Mouse (Mus musculus): ENCODE measurements around the gene Mbnl1. TPM values are rescaled to one million over a fixed set of nuclear protein-coding genes. Genes with fewer than 3 reads are reported as not detected.
A peak's percentile ranks its signal among the peaks of the same experiment; 100 is the strongest.

The Mbnl1 gene
- total RNA-seq, 2 experiments from 2014 or later, result 501 to 534 TPM

- no peak for DNase-seq (ENCODE audit: low spot score)
Measured at GRCm38 (mm10) chr3:60568171-60568684, 95.6 kb downstream of the Mbnl1 start.

- DNase-seq (ENCODE audit: low spot score), result no peak
Measured at GRCm38 (mm10) chr3:60568801-60569568, 96.4 kb downstream of the Mbnl1 start.

- no peak for DNase-seq (ENCODE audit: low spot score)
Measured at GRCm38 (mm10) chr3:60569781-60570180, 97.2 kb downstream of the Mbnl1 start.

GRCm38 (mm10) chr3:60570491-60571022 is 97.9 kb downstream of the Mbnl1 start:
- peak; percentile 85 for DNase-seq (ENCODE audit: low spot score)

- no peak for DNase-seq (ENCODE audit: low spot score)
Measured at GRCm38 (mm10) chr3:60571493-60571892, 98.9 kb downstream of the Mbnl1 start.

GRCm38 (mm10) chr3:60574199-60574598 is 101.6 kb downstream of the Mbnl1 start:
- no peak for DNase-seq (ENCODE audit: low spot score)

- DNase-seq (ENCODE audit: low spot score), result no peak
Measured at GRCm38 (mm10) chr3:60574849-60575524, 102.4 kb downstream of the Mbnl1 start.

GRCm38 (mm10) chr3:60575945-60576344 is 103.3 kb downstream of the Mbnl1 start:
- no peak for DNase-seq (ENCODE audit: low spot score)

- no peak for DNase-seq (ENCODE audit: low spot score)
Measured at GRCm38 (mm10) chr3:60576366-60577046, 103.9 kb downstream of the Mbnl1 start.

GRCm38 (mm10) chr3:60579880-60580279 is 107.2 kb downstream of the Mbnl1 start:
- DNase-seq (ENCODE audit: low spot score), result no peak

GRCm38 (mm10) chr3:60580699-60581098 is 108.1 kb downstream of the Mbnl1 start:
- DNase-seq (ENCODE audit: low spot score), result no peak

GRCm38 (mm10) chr3:60582154-60582553 is 109.5 kb downstream of the Mbnl1 start:
- peak; percentile 74 for DNase-seq (ENCODE audit: low spot score)

GRCm38 (mm10) chr3:60582620-60583019 is 110.0 kb downstream of the Mbnl1 start:
- no peak for DNase-seq (ENCODE audit: low spot score)

- no peak for DNase-seq (ENCODE audit: low spot score)
Measured at GRCm38 (mm10) chr3:60584704-60585103, 112.1 kb downstream of the Mbnl1 start.

- DNase-seq (ENCODE audit: low spot score), result no peak
Measured at GRCm38 (mm10) chr3:60586046-60586445, 113.4 kb downstream of the Mbnl1 start.

- DNase-seq (ENCODE audit: low spot score), result no peak
Measured at GRCm38 (mm10) chr3:60587149-60587548, 114.5 kb downstream of the Mbnl1 start.

- peak; percentile 83 for DNase-seq (ENCODE audit: low spot score)
Measured at GRCm38 (mm10) chr3:60589361-60589760, 116.7 kb downstream of the Mbnl1 start.

- DNase-seq (ENCODE audit: low spot score), result no peak
Measured at GRCm38 (mm10) chr3:60595606-60596005, 123.0 kb downstream of the Mbnl1 start.

GRCm38 (mm10) chr3:60596985-60597384 is 124.4 kb downstream of the Mbnl1 start:
- DNase-seq (ENCODE audit: low spot score), result no peak

GRCm38 (mm10) chr3:60601686-60602085 is 129.1 kb downstream of the Mbnl1 start:
- peak; percentile 84 for DNase-seq (ENCODE audit: low spot score)

- no peak for DNase-seq (ENCODE audit: low spot score)
Measured at GRCm38 (mm10) chr3:60602923-60603549, 130.4 kb downstream of the Mbnl1 start.
